Mouse (Mus musculus) adrenal gland (tissue): ENCODE data around the gene Crhr1.

Experiments
- intact Hi-C: fragments of 180-260 bp; cut with DNase I; formaldehyde crosslinking; loops from one replicate; pipeline ENCODE4 v1.15.1; 2025

The Crhr1 gene

DNA sequence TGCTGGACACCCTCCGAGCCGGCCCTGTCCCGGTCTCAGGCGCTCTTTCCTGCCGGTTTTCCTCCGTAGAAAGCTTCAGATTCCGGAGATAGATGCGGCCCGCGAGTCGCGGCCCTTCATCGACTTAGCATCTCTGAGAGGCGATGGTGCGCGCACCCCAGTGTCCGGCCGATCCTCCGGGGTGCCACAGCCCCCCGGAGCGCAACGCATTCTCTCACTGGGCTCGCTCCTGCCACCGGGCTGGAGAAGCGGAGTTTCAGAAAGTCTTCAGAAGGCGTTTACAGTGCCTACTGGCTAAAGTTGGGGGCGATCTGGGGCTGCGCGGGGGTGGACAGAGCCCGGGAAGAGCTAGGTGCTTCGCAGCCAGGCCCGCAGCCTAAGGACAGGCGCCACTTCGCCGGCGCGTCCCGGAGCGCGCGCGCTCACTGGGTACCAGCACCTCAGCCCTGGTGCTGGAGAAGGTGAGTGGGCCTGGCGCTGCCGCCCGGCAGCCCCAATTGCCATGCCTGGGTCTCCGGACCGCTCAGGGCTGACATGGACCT lies 858 bp downstream of the Crhr1 start:
- intact Hi-C loops = no loop called here

- intact Hi-C loops = no loop called here
Observed at GRCm38 (mm10) chr11:104138976-104139375, 6.3 kb downstream of the Crhr1 start.

- intact Hi-C loops = no loop called here
Observed at GRCm38 (mm10) chr11:104144930-104145329, 12.3 kb downstream of the Crhr1 start.

DNA sequence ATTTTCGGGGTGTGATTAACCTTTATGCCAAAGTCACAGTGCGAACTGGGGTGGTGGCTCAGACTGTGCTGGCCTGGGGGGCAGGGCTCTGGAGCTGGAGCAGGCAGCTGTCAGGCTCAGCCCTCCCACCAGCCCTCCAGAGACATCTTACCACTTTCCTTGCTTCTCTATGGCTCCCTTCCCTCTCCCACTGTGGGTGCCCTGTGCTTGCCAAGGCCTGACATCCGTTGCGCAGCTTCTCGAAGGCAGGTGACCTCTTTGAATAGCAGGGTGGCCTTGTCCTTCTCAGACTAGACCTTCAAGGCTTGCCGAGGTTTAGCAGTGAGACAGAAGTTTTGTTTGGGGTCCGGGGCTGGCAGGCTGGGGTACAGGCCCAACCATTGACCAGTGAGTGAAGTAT lies 16.1 kb downstream of the Crhr1 start:
- intact Hi-C loops = no loop called here

DNA sequence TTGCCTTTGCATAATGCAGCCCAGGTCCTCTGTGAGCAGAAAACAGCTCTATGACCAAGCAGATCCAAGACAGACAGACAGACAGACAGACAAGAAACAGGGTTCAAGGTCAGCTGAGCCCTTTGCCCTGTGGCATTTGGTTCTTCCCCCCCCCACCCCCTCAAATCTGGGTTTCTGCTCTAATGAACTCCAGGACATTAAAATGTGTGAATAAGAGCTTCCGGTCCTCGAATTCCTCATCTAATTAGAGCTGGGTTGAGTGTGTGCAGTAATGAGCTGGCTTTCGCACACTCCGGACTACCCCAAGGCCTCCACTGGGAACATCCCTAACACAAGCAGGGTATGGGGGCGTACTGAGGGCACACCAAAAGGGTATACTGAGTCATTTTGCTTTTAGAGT lies 18.3 kb downstream of the Crhr1 start:
- intact Hi-C loops = no loop called here

DNA sequence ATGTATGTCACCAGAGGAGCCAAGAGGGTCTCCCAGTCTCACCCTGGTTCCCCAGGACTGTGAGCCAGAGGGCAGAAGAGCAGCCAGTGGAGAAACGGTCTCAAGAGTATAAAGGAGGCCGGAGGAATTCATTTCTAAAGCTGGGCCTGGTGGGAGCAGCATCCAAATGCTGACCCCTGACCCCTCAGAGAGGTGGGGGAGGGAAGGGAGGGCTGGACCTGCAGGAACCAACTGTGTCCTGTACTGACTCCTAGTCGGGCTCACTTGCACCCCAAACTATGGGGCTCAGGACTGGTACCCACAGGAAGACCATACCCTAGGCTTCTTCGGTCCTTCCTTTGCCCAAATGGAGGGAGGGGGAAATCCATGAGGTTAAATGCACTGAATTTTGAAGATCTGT lies 21.7 kb downstream of the Crhr1 start:
- intact Hi-C loops = no loop called here

- intact Hi-C loops = no loop called here
Observed at GRCm38 (mm10) chr11:104154820-104155635, 22.4 kb downstream of the Crhr1 start.

- intact Hi-C loops = no loop called here
Observed at GRCm38 (mm10) chr11:104155899-104156298, 23.2 kb downstream of the Crhr1 start.

DNA sequence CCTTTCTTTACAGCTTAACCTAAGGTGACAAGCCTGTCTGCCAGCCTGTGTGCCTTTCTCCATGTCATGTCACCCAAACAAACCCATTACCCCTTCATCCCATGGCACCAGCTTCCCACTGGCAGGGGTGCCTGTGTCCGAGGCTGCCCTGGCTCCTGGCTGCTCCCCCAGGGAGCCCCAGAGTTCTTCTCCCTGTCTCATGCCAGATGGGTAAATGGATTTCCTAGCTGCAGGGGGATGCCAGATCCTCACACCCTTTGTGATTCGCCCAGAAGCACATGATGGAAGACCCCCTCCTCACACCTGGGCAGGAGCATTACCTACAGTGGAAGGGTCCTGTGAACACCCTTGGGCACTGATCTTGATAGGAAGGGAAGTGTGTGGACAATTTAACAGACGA lies 23.7 kb downstream of the Crhr1 start:
- intact Hi-C loops = no loop called here

DNA sequence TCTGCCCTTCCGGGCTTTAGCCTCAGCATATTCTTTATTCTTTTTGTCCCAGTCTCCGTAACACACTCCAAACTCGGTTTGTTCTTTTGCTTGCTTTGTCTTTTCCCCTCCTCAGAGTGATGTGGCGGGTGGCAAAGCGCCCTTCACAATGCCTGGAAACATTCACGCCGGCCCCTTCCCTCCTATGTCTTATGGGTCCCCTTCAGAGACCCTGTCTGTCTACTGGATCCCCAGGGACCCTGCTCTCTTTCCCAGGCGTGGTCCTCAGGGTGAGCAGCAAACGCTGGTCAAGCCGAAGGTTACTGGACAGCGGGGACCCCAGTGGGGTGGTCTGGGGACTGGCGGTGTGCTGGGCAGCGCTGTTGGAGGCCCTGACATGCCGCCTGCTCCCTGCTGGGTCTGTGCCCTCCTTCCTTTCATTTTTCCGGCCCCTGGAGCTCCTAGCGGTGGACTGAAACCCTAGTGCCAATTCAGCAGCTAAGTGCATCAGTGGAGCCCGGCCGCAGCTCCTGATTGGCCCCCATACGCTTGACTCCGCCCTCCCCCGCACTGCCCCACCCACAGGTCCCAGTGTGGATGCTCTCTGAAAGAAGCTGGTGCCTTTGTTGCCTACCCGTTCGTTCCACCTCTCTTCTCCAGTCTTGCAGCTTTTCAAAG lies 25.1 kb downstream of the Crhr1 start:
- intact Hi-C loops = no loop called here

DNA sequence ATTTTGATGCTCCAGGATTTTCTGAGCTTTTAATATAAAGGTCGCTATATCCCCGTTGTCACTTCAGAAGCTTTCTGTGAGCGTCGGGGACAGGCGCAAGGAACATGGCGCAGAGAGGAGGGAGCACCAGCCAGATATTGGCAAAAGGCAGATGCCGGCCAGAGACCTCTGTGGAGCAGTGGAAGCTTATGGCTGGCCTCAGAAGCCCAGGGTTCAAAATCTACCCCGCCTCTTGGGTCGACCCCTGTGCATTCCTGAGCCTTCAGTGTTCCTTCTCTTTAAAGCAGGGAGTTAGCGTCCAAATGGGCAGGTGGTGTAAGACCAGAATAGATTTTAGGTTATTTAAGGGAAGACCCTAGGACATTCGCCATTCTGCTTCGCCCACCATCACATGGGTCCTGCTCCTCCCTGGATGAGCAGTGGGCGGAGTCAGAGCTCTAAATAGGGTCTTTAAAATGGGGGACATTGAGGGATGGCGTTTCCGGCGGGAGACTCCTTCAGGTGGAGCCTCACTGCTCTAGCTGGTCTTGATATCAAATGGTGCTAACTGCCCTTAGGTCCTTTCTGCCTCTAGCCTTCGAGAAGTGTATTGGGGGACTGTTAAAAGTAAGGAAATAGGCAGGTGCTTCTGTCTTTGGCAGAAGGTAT lies 25.7 kb downstream of the Crhr1 start:
- intact Hi-C loops = no loop called here

- intact Hi-C loops = no loop called here
Observed at GRCm38 (mm10) chr11:104159769-104160272, 27.2 kb downstream of the Crhr1 start.

GRCm38 (mm10) chr11:104161153-104161552 lies 28.5 kb downstream of the Crhr1 start:
- intact Hi-C loops = no loop called here

GRCm38 (mm10) chr11:104164257-104164656 lies 31.6 kb downstream of the Crhr1 start:
- intact Hi-C loops = no loop called here

- intact Hi-C loops = loop anchor here (1.0 to 2.0 kb wide), 2 partner anchors 174 to 185 kb away; no protein-coding TSS in a partner anchor
Observed at GRCm38 (mm10) chr11:104171281-104171781, 38.7 kb downstream of the Crhr1 start.

DNA sequence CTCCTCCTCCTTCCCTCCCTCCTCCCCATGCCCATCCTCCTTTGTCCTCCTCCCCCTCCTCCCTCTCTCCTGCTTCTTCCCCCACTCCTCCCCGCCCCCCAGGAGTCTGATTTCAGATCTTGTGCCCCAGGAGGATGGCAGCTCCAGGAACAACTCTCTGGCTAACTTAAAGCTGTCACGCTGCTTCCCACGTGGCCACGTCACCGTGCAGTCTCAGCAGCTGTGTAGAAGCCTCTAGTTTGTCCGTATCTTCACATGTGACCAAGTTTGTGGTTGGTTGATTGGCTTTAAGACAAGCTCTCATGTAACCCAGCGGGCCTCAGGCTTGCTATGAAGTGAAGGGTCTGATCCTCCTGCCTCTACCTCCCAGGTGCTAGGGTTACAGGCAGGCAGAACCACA lies 46.2 kb downstream of the Crhr1 start:
- intact Hi-C loops = no loop called here

- intact Hi-C loops = no loop called here
Observed at GRCm38 (mm10) chr11:104179804-104180203, 47.1 kb downstream of the Crhr1 start.

GRCm38 (mm10) chr11:104182141-104182540 lies 49.5 kb downstream of the Crhr1 start:
- intact Hi-C loops = no loop called here

GRCm38 (mm10) chr11:104186135-104186836 lies 53.6 kb downstream of the Crhr1 start, which contains the start of gene Sppl2c:
Gene Sppl2c (plus strand): TSS chr11:104186327.
- intact Hi-C loops = no loop called here

GRCm38 (mm10) chr11:104186837-104187150 lies 54.1 kb downstream of the Crhr1 start:
- intact Hi-C loops = no loop called here

DNA sequence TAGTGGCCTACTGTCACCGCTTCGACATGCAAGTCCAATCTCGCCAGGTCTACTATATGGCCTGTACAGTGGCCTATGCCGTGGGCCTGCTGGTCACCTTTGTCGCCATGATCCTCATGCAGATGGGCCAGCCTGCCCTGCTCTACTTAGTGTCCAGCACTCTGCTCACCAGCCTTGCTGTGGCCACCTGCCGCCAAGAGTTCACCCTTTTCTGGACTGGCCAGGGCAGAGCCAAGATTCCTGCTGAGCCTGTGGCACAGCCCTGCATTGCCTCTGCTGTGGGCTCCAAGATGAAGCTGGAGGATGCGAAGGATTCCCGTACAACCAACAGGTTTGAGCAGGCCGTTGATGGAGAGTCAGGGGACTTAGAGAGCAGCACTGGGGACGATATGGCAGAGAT lies 55.1 kb downstream of the Crhr1 start:
- intact Hi-C loops = no loop called here
